Mouse (Mus musculus): ENCODE data around the gene Mpc1. TPM values are rescaled to one million over a fixed set of nuclear protein-coding genes. Genes with fewer than 3 reads are reported as not detected.
A peak's percentile ranks its signal among the peaks of the same experiment; 100 is the strongest.

Gene Mpc1
- total and polyA plus RNA-seq, 2 experiments = 305 to 762 TPM

DNA sequence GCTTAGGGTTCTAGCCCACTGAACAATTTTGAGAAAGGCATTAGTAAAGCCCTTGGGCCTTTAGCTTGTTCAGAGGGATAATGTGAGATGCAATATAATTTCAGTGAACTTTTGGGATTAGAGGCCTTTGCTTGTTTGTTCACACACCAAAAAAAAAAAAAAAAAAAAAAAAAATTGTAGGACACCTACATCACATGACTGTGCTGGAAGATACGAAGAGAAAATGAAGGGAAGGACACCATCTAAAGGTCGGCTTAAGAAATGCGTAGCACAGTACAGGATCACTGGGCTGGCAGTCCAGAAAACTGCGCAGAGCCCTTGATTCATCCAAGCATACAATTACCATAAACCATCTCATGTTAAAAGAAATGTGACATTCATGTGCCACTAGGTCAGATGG lies 18.8 kb downstream of the Mpc1 start:
- Histone ChIP-seq H3K4me1 (ENCODE audit: control insufficient read depth, insufficient read depth, low read length) (peaks cover 35% of the 10 kb centered on the region), H3K79me2 (ENCODE audit: control insufficient read depth, insufficient read depth, low read length) (no peaks in the 10 kb centered on the region; the same call in 1 of the 2 replicates), H3K27me3 (ENCODE audit: control insufficient read depth, insufficient read depth, low read length) (no peaks in the 10 kb centered on the region), H3K4me3 (ENCODE audit: insufficient read depth, low read depth, low read length) (no peak overlapping the region), H3K27ac (replicated peaks; ENCODE audit: insufficient read depth, low read depth, low read length) (no peak overlapping the region), H3K9ac (ENCODE audit: low read depth, low read length) (no peak overlapping the region), H3K36me3 (ENCODE audit: control insufficient read depth, insufficient read depth, low read length) (peaks cover under 1% of the 10 kb centered on the region; the same call in 1 of the 2 replicates)
- TF ChIP-seq CTCF (IDR thresholded peaks at IDR 0.05; ENCODE audit: low read depth, low read length) (no peak), POLR2A (IDR thresholded peaks at IDR 0.05; ENCODE audit: extremely low read depth, insufficient read depth, low read length) (no peak)
- 78% methylated on average over 4 of the region's 4 CpGs for WGBS
- no peak for DNase-seq (ENCODE audit: extremely low read depth, low read depth, low spot score)

DNA sequence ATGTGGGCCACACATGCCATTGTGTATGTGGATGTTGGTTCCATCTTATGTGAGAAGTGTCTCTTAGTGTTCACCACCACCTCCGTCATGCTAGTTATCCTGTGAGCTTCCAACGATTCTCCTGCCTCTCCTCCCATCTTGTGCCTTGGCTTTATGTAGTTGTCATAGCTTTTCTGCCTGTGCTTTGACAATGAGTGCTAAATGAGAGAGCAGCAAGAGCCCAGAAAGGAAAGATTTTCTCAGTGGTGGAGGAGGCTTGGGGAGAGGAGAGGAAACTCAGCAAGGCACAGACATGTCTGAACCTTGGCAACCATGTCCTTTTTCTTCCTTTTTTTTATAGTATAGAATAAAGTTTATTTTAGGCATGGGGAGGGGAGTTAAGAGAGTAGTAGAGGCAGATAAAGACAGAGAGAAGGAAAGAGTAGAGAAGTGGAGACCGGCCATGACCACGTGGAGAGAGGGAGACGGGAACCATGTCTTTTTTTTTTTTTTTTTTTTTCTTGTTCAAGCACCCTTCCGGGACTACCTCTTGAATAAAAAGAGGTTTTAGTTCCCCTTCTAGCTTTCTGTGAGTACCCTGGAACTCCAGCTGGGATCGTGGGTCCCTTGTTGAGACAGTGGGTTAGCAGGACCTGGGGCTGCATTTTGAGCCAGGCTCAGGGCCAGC lies 20.2 kb downstream of the Mpc1 start:
- peaks cover 32% of the 10 kb centered on the region for H3K4me1 ChIP-seq (ENCODE audit: control insufficient read depth, insufficient read depth, low read length)
- no peak overlapping the region for H3K27ac ChIP-seq (replicated peaks; ENCODE audit: insufficient read depth, low read depth, low read length)
- H3K36me3 ChIP-seq (ENCODE audit: control insufficient read depth, insufficient read depth, low read length) = no peaks in the 10 kb centered on the region
- DNase-seq (ENCODE audit: extremely low read depth, low read depth, low spot score) = no peak
- H3K27me3 ChIP-seq (ENCODE audit: control insufficient read depth, insufficient read depth, low read length) = no peaks in the 10 kb centered on the region
- no peak overlapping the region for H3K9ac ChIP-seq (ENCODE audit: low read depth, low read length)
- no peak overlapping the region for H3K4me3 ChIP-seq (ENCODE audit: insufficient read depth, low read depth, low read length)
- H3K79me2 ChIP-seq (ENCODE audit: control insufficient read depth, insufficient read depth, low read length) = no peaks in the 10 kb centered on the region; the same call in 1 of the 2 replicates
- TF ChIP-seq CTCF (IDR thresholded peaks at IDR 0.05; ENCODE audit: low read depth, low read length) (no peak), POLR2A (IDR thresholded peaks at IDR 0.05; ENCODE audit: extremely low read depth, insufficient read depth, low read length) (no peak)
- 82% methylated on average over 7 of the region's 7 CpGs for WGBS

DNA sequence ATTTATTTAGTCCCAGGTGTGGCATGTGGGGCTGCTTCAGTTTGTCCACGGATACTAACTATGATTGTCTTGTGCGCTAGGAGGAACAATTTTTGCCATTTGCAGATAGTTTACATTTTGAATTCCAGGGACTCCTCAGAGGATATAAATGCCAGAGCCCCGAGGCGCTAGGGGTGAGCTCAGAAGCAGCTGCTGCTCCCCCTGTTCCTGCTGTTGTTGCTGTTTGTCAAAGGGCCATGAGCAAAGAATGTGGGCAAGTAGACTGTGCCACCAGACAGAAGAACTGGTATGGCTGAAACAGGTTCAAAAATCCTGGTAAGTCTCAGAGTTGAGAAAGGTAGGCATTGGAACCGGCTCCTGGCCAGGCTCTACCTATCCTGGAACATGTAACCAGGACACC lies 21.0 kb downstream of the Mpc1 start:
- DNase-seq (ENCODE audit: extremely low read depth, low read depth, low spot score) = no peak
- H3K79me2 ChIP-seq (ENCODE audit: control insufficient read depth, insufficient read depth, low read length) = no peaks in the 10 kb centered on the region; the same call in 1 of the 2 replicates
- peaks cover 26% of the 10 kb centered on the region for H3K4me1 ChIP-seq (ENCODE audit: control insufficient read depth, insufficient read depth, low read length)
- H3K36me3 ChIP-seq (ENCODE audit: control insufficient read depth, insufficient read depth, low read length) = no peaks in the 10 kb centered on the region
- no peak overlapping the region for H3K9ac ChIP-seq (ENCODE audit: low read depth, low read length)
- TF ChIP-seq CTCF (IDR thresholded peaks at IDR 0.05; ENCODE audit: low read depth, low read length) (no peak), POLR2A (IDR thresholded peaks at IDR 0.05; ENCODE audit: extremely low read depth, insufficient read depth, low read length) (no peak)
- no peaks in the 10 kb centered on the region for H3K27me3 ChIP-seq (ENCODE audit: control insufficient read depth, insufficient read depth, low read length)
- WGBS = 86% methylated on average over 5 of the region's 5 CpGs
- no peak overlapping the region for H3K4me3 ChIP-seq (ENCODE audit: insufficient read depth, low read depth, low read length)
- H3K27ac ChIP-seq (replicated peaks; ENCODE audit: insufficient read depth, low read depth, low read length) = no peak overlapping the region

DNA sequence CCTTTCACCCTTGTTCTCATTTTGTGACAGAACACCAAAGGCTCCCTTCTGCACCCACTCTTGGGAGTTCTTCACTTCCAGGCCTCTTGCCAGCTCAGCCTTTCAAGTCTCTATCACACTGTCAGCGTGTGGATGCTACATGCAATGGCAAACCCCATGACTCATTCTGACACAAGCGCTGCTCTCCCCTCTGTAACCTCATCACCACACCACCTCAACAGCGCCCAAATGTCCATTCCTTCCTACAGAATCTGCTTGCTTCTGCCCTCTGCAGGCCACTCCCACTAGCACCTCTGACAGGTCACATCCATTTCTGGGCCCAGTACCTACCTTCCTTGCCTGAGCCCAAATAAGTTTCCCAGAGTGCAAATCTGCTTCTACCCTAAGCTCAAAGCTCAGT lies 23.1 kb downstream of the Mpc1 start:
- peaks cover 16% of the 10 kb centered on the region for H3K4me1 ChIP-seq (ENCODE audit: control insufficient read depth, insufficient read depth, low read length)
- WGBS = 81% methylated on average over 3 of the region's 3 CpGs
- DNase-seq (ENCODE audit: extremely low read depth, low read depth, low spot score) = no peak
- H3K4me3 ChIP-seq (ENCODE audit: insufficient read depth, low read depth, low read length) = no peak overlapping the region
- TF ChIP-seq CTCF (IDR thresholded peaks at IDR 0.05; ENCODE audit: low read depth, low read length) (peak; percentile 52), POLR2A (IDR thresholded peaks at IDR 0.05; ENCODE audit: extremely low read depth, insufficient read depth, low read length) (no peak)
- no peaks in the 10 kb centered on the region; the same call in 1 of the 2 replicates for H3K79me2 ChIP-seq (ENCODE audit: control insufficient read depth, insufficient read depth, low read length)
- H3K27me3 ChIP-seq (ENCODE audit: control insufficient read depth, insufficient read depth, low read length) = no peaks in the 10 kb centered on the region
- H3K27ac ChIP-seq (replicated peaks; ENCODE audit: insufficient read depth, low read depth, low read length) = no peak overlapping the region
- H3K9ac ChIP-seq (ENCODE audit: low read depth, low read length) = no peak overlapping the region
- no peaks in the 10 kb centered on the region for H3K36me3 ChIP-seq (ENCODE audit: control insufficient read depth, insufficient read depth, low read length)

DNA sequence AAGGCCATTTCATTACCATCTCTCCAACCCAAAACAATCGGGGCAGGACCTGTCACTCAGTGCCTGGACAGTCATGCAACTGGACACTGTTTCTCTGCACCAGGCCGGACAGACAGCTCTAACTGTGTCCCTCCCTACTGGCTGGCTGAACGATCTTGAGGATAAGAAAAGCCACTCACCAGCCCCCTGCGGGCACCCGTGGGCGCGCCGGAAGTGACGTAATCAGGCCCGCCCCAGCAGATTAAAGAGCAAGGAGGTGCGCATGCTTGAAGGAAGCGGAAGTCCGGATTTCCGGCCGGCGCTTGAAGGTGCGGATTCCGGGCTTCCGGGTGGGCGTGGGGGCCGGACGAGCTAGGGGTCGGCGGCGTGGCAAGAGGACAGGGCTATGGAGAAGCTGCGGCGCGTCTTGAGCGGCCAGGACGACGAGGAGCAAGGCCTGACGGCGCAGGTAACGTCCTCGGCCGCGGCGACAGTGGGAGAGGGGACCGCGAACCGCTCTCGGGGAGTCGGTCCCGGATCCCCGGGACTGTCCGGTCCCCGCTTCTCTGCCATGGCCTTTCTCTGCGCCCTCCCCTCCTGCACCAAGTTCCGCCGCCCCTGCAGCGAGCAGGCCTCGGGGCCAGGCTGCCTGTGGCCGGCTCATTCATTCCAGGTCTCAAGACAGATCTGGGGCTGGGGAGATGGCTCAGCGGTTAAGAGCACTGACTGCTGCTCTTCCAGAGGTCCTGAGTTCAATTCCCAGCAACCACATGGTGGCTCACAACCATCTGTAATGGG lies 28.3 kb downstream of the Mpc1 start, which contains the start of gene Sft2d1:
Gene Sft2d1 (plus strand): TSS at position 265 of the 777 bp plus-strand sequence.
- Histone ChIP-seq H3K36me3 (ENCODE audit: control insufficient read depth, insufficient read depth, low read length) (no peaks in the 10 kb centered on the region), H3K79me2 (ENCODE audit: control insufficient read depth, insufficient read depth, low read length) (peaks cover 32% of the 10 kb centered on the region), H3K4me3 (ENCODE audit: insufficient read depth, low read depth, low read length) (peak within 1 kb of the TSS; percentile 98), H3K27ac (replicated peaks; ENCODE audit: insufficient read depth, low read depth, low read length) (peak within 1 kb of the TSS; percentile 92), H3K27me3 (ENCODE audit: control insufficient read depth, insufficient read depth, low read length) (no peaks in the 10 kb centered on the region), H3K9ac (ENCODE audit: low read depth, low read length) (peak within 1 kb of the TSS; percentile 97), H3K4me1 (ENCODE audit: control insufficient read depth, insufficient read depth, low read length) (peaks cover 22% of the 10 kb centered on the region)
- peak; percentile 83 for DNase-seq (ENCODE audit: extremely low read depth, low read depth, low spot score)
- WGBS = under 1% methylated on average over 54 of the region's 54 CpGs
- TF ChIP-seq POLR2A (IDR thresholded peaks at IDR 0.05; ENCODE audit: extremely low read depth, insufficient read depth, low read length) (0 out of 2 replicates have a peak, but pooled peaks have one; percentile 10), CTCF (IDR thresholded peaks at IDR 0.05; ENCODE audit: low read depth, low read length) (no peak)

Measured in liver, adult 2 months (tissue).